Mouse (Mus musculus): ENCODE data around the gene Dnajc16. TPM values are rescaled to one million over a fixed set of nuclear protein-coding genes. Genes with fewer than 3 reads are reported as not detected.
A peak's percentile ranks its signal among the peaks of the same experiment; 100 is the strongest.

Dnajc16 gene
- polyA plus RNA-seq, 1 experiment from 2014 or later = 5.2 TPM

GRCm38 (mm10) chr4:141809850-141810464 lies 19.2 kb upstream of the Dnajc16 start:
- no peaks in the 10 kb centered on the region for H3K4me1 ChIP-seq (ENCODE audit: control insufficient read depth, insufficient read depth, low read length)
- no peak overlapping the region for H3K4me2 ChIP-seq (replicated peaks; ENCODE audit: low read depth, low read length)
- H3K9ac ChIP-seq (ENCODE audit: low read depth, low read length) = no peak overlapping the region
- peaks cover 87% of the 10 kb centered on the region for H3K36me3 ChIP-seq (ENCODE audit: control insufficient read depth, insufficient read depth, low read length)
- H3K27ac ChIP-seq (ENCODE audit: low read depth, low read length) = no peak overlapping the region
- 85% methylated on average over 8 of the region's 8 CpGs for WGBS
- no peaks in the 10 kb centered on the region for H3K27me3 ChIP-seq (ENCODE audit: control insufficient read depth, insufficient read depth, low read length)
- H3K4me3 ChIP-seq (ENCODE audit: low read length) = no peak overlapping the region
- ATAC-seq (ENCODE audit: low FRiP score, low TSS enrichment) = no peak
- no peaks in the 10 kb centered on the region for H3K9me3 ChIP-seq (ENCODE audit: control insufficient read depth, low read length)

GRCm38 (mm10) chr4:141805886-141806285 lies 15.2 kb upstream of the Dnajc16 start:
- H3K4me1 ChIP-seq (ENCODE audit: control insufficient read depth, insufficient read depth, low read length) = no peaks in the 10 kb centered on the region
- ATAC-seq (ENCODE audit: low FRiP score, low TSS enrichment) = no peak
- no peak overlapping the region for H3K9ac ChIP-seq (ENCODE audit: low read depth, low read length)
- no peak overlapping the region for H3K4me2 ChIP-seq (replicated peaks; ENCODE audit: low read depth, low read length)
- H3K9me3 ChIP-seq (ENCODE audit: control insufficient read depth, low read length) = no peaks in the 10 kb centered on the region
- peaks cover 62% of the 10 kb centered on the region for H3K36me3 ChIP-seq (ENCODE audit: control insufficient read depth, insufficient read depth, low read length)
- no peak overlapping the region for H3K27ac ChIP-seq (ENCODE audit: low read depth, low read length)
- no peaks in the 10 kb centered on the region for H3K27me3 ChIP-seq (ENCODE audit: control insufficient read depth, insufficient read depth, low read length)
- 98% methylated on average over 8 of the region's 8 CpGs for WGBS
- no peak overlapping the region for H3K4me3 ChIP-seq (ENCODE audit: low read length)

GRCm38 (mm10) chr4:141804105-141804504 lies 13.4 kb upstream of the Dnajc16 start:
- Histone ChIP-seq H3K4me3 (ENCODE audit: low read length) (no peak overlapping the region), H3K4me1 (ENCODE audit: control insufficient read depth, insufficient read depth, low read length) (no peaks in the 10 kb centered on the region), H3K36me3 (ENCODE audit: control insufficient read depth, insufficient read depth, low read length) (peaks cover 44% of the 10 kb centered on the region), H3K9ac (ENCODE audit: low read depth, low read length) (no peak overlapping the region), H3K9me3 (ENCODE audit: control insufficient read depth, low read length) (no peaks in the 10 kb centered on the region), H3K27me3 (ENCODE audit: control insufficient read depth, insufficient read depth, low read length) (no peaks in the 10 kb centered on the region), H3K4me2 (replicated peaks; ENCODE audit: low read depth, low read length) (no peak overlapping the region), H3K27ac (ENCODE audit: low read depth, low read length) (no peak overlapping the region)
- 86% methylated on average over 4 of the region's 4 CpGs for WGBS
- ATAC-seq (ENCODE audit: low FRiP score, low TSS enrichment) = no peak

GRCm38 (mm10) chr4:141797545-141797944 lies 6.8 kb upstream of the Dnajc16 start:
- no peak for ATAC-seq (ENCODE audit: low FRiP score, low TSS enrichment)
- no peak overlapping the region for H3K27ac ChIP-seq (ENCODE audit: low read depth, low read length)
- H3K36me3 ChIP-seq (ENCODE audit: control insufficient read depth, insufficient read depth, low read length) = peaks cover 13% of the 10 kb centered on the region; the same call in 1 of the 2 replicates
- no peaks in the 10 kb centered on the region for H3K27me3 ChIP-seq (ENCODE audit: control insufficient read depth, insufficient read depth, low read length)
- no peak overlapping the region for H3K9ac ChIP-seq (ENCODE audit: low read depth, low read length)
- no peak overlapping the region for H3K4me3 ChIP-seq (ENCODE audit: low read length)
- H3K4me1 ChIP-seq (ENCODE audit: control insufficient read depth, insufficient read depth, low read length) = peaks cover 7% of the 10 kb centered on the region; the same call in 1 of the 2 replicates
- H3K9me3 ChIP-seq (ENCODE audit: control insufficient read depth, low read length) = no peaks in the 10 kb centered on the region
- no peak overlapping the region for H3K4me2 ChIP-seq (replicated peaks; ENCODE audit: low read depth, low read length)
- 92% methylated on average over 5 of the region's 5 CpGs for WGBS

GRCm38 (mm10) chr4:141796954-141797353 lies 6.2 kb upstream of the Dnajc16 start:
- no peaks in the 10 kb centered on the region for H3K9me3 ChIP-seq (ENCODE audit: control insufficient read depth, low read length)
- no peak for ATAC-seq (ENCODE audit: low FRiP score, low TSS enrichment)
- 89% methylated on average over 4 of the region's 4 CpGs for WGBS
- no peak overlapping the region for H3K4me2 ChIP-seq (replicated peaks; ENCODE audit: low read depth, low read length)
- H3K27ac ChIP-seq (ENCODE audit: low read depth, low read length) = no peak overlapping the region
- no peak overlapping the region for H3K4me3 ChIP-seq (ENCODE audit: low read length)
- H3K4me1 ChIP-seq (ENCODE audit: control insufficient read depth, insufficient read depth, low read length) = peaks cover 7% of the 10 kb centered on the region; the same call in 1 of the 2 replicates
- H3K27me3 ChIP-seq (ENCODE audit: control insufficient read depth, insufficient read depth, low read length) = no peaks in the 10 kb centered on the region
- H3K9ac ChIP-seq (ENCODE audit: low read depth, low read length) = no peak overlapping the region
- H3K36me3 ChIP-seq (ENCODE audit: control insufficient read depth, insufficient read depth, low read length) = peaks cover 13% of the 10 kb centered on the region; the same call in 1 of the 2 replicates

- ATAC-seq (ENCODE audit: low FRiP score, low TSS enrichment) = no peak
- no peak overlapping the region for H3K4me3 ChIP-seq (ENCODE audit: low read length)
- no peaks in the 10 kb centered on the region for H3K27me3 ChIP-seq (ENCODE audit: control insufficient read depth, insufficient read depth, low read length)
- H3K9ac ChIP-seq (ENCODE audit: low read depth, low read length) = no peak overlapping the region
- H3K4me2 ChIP-seq (replicated peaks; ENCODE audit: low read depth, low read length) = no peak overlapping the region
- H3K36me3 ChIP-seq (ENCODE audit: control insufficient read depth, insufficient read depth, low read length) = peaks cover 13% of the 10 kb centered on the region; the same call in 1 of the 2 replicates
- H3K4me1 ChIP-seq (ENCODE audit: control insufficient read depth, insufficient read depth, low read length) = peaks cover 7% of the 10 kb centered on the region; the same call in 1 of the 2 replicates
- H3K27ac ChIP-seq (ENCODE audit: low read depth, low read length) = no peak overlapping the region
- no peaks in the 10 kb centered on the region for H3K9me3 ChIP-seq (ENCODE audit: control insufficient read depth, low read length)
- WGBS = 80% methylated on average over 7 of the region's 7 CpGs
These were observed 5.6 kb upstream of the Dnajc16 start for GRCm38 (mm10) chr4:141796356-141796755.

GRCm38 (mm10) chr4:141794152-141794535 lies 3.4 kb upstream of the Dnajc16 start:
- 10% methylated on average over 5 of the region's 5 CpGs for WGBS
- H3K9me3 ChIP-seq (ENCODE audit: control insufficient read depth, low read length) = no peaks in the 10 kb centered on the region
- peaks cover 7% of the 10 kb centered on the region; the same call in 1 of the 2 replicates for H3K4me1 ChIP-seq (ENCODE audit: control insufficient read depth, insufficient read depth, low read length)
- H3K27ac ChIP-seq (ENCODE audit: low read depth, low read length) = peak overlapping the region; percentile 97
- H3K9ac ChIP-seq (ENCODE audit: low read depth, low read length) = peak overlapping the region; percentile 69
- peak overlapping the region; percentile 50 for H3K4me2 ChIP-seq (replicated peaks; ENCODE audit: low read depth, low read length)
- H3K4me3 ChIP-seq (ENCODE audit: low read length) = peak overlapping the region; percentile 67
- ATAC-seq (ENCODE audit: low FRiP score, low TSS enrichment) = no peak
- peaks cover 13% of the 10 kb centered on the region; the same call in 1 of the 2 replicates for H3K36me3 ChIP-seq (ENCODE audit: control insufficient read depth, insufficient read depth, low read length)
- H3K27me3 ChIP-seq (ENCODE audit: control insufficient read depth, insufficient read depth, low read length) = no peaks in the 10 kb centered on the region

- peak within 1 kb of the TSS; percentile 69 for H3K9ac ChIP-seq (ENCODE audit: low read depth, low read length)
- H3K9me3 ChIP-seq (ENCODE audit: control insufficient read depth, low read length) = no peaks in the 10 kb centered on the region
- H3K27ac ChIP-seq (ENCODE audit: low read depth, low read length) = peak within 1 kb of the TSS; percentile 97
- peak within 1 kb of the TSS; percentile 67 for H3K4me3 ChIP-seq (ENCODE audit: low read length)
- H3K4me2 ChIP-seq (replicated peaks; ENCODE audit: low read depth, low read length) = peak within 1 kb of the TSS; percentile 50
- H3K4me1 ChIP-seq (ENCODE audit: control insufficient read depth, insufficient read depth, low read length) = peaks cover 7% of the 10 kb centered on the region; the same call in 1 of the 2 replicates
- H3K27me3 ChIP-seq (ENCODE audit: control insufficient read depth, insufficient read depth, low read length) = no peaks in the 10 kb centered on the region
- WGBS = under 1% methylated on average over 61 of the region's 80 CpGs
- ATAC-seq (ENCODE audit: low FRiP score, low TSS enrichment) = peak; percentile 88
- peaks cover 13% of the 10 kb centered on the region; the same call in 1 of the 2 replicates for H3K36me3 ChIP-seq (ENCODE audit: control insufficient read depth, insufficient read depth, low read length)
These were observed 2.8 kb upstream of the Dnajc16 start, which contains the start of gene Casp9 for GRCm38 (mm10) chr4:141793282-141794151. TSS of gene Casp9 (plus strand) at chr4:141793612.
